Mouse (Mus musculus) cerebellum, postnatal 36 days (tissue): ENCODE results near the gene Ifnar2.

Experiments
- DNase-seq, 2 experiments: peaks; one replicate each; pipeline ENCODE4 v3.0.0; 2021 to 2022; ENCODE audit warnings: mixed read lengths in 2 of 2

Ifnar2 gene

GRCm38 (mm10) chr16:91395633-91396392 lies 23.2 kb downstream of the Ifnar2 start:
- DNase-seq: no peak

DNA sequence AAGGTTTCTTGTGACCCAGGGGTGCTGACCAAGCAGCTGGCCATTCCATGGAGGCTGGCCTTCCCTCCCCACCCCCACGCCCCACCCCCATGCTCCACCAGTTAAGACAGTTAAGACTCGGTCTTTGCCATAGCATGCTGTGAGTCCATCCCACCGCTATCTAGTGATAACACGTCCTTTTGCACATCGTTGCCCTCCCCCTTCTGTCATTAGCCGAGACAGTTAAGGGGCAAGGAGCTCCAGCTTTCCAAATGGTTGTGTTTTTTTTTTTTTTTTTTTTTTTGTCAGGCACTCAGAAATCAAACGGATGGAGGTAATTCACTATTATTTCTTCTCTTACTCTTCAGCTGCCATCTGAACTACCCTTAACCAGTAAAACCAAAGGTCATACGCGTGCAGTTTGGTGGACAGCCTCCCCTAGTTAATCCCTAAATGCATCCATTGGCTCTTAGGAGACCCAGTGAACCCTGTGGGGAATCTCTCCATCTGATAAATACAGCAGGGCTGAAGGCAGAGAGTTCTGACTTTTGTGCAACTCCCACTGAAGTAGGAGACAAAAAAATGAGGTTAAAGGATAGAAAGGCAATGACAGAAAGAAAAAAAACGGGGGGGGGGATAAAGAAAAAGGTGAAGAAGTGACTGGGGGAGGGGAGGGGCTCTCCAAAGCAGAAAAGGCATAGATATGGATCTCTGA lies 24.4 kb downstream of the Ifnar2 start:
- DNase-seq: no peak

DNA sequence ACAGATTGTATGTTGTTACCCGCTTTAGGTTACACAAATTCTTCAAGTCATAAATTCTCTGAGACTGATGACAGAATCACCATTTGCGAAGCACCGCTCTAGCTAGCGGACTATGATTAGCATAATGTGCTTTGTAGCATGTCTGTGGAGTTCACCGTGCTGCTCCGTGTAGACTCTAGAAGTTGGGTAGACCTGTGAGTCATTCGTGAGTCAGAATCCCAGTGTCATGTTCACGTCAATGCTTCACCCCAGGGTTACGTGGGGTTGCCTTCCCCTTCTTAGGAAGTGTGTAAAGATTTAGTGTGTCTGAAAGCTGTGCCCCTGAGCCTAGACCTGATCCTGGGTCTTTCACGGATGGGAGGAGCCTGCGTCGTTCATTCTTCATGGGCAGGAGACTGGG lies 25.4 kb downstream of the Ifnar2 start:
- DNase-seq: no peak

DNA sequence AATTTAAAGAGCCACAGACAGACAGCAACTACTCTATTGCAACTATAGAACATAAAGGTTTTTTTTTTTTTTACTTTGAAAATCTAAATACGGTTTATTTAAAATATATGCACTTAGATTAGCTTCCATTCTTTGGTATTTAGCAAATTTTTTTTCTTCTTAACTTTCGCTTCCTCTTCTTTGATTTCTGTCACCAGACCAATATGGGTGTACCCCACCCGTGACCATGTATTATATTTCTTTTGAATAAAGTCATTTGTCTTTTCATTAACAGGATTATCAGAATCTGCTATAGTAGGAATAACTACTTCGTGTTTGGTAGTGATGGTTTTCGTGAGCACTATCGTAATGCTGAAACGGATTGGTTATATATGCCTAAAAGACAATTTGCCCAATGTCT lies 26.4 kb downstream of the Ifnar2 start:
- no peak for DNase-seq

DNA sequence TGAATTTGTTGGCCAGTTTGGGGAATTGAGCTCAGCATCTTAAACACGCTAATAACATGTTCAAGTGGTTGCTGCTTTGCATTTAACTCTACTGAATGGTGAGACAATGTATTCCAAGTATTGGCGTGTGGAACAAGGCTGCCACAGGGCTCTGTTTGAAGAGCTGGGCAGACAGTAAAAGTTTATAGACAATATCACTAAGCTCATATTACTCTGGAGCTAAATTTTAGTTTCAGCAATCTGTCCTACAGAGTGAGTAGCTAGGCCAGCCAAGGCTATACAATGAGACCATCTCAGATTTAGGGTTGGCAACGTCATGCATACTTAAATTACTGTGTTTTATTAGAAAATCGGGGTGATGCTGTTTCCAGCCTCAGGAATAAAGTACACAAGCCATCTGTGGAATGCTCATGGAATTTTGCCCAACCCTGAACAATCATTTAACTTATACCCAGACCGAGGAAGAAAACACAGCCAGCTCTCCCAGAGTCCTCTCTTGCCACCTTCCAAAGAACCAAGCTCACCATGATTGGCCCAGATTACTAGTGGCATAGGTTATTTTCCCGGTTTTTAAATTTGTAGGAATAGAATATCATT lies 29.1 kb downstream of the Ifnar2 start:
- DNase-seq: no peak

DNA sequence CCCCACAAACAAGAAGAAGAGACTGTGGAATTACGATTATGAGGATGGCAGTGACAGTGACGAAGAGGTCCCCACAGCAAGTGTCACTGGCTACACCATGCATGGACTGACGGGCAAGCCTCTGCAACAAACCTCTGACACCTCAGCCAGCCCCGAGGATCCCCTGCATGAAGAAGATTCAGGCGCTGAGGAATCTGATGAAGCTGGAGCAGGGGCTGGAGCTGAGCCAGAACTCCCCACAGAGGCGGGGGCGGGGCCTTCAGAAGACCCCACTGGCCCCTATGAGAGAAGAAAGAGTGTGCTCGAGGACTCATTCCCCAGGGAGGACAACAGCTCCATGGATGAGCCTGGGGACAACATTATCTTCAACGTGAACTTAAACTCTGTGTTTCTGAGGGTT lies 31.2 kb downstream of the Ifnar2 start:
- DNase-seq: no peak

- DNase-seq: no peak
Observed at GRCm38 (mm10) chr16:91404187-91404586, 31.6 kb downstream of the Ifnar2 start.

DNA sequence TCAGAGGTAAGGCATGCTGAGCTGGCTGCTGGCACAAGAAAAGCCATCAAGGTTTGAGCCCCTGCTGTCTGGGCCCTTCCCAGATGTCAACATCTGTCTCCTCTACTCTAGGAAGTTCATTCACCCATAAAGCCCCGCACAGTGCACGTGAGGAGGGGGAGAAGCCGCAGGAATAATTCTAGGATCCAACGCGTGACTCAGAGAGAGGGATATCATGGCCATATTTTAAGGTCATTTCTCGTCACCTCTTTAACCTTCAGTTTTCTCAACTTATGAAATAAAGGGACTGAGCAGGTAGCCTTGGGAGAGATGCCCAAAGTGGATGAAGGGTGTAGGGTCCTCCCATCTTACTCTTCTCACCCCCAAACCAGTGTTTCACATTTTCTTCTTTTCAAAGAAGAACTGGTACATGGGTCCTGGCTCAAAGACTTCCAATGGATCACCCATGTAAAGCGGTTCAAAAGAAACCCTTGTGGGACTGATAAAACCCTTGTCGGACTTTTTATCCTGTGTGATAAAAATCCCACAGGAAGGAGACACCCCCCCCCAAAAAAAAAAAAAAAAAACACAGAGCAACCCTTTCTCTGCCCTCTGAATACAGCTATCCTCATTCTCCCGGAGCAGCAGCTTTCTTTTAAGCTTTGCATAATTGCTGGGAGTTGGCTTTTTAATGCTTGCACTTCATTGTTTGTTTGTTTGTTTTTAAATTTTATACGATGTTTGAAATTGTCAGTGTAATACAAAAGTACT lies 32.4 kb downstream of the Ifnar2 start:
- no peak for DNase-seq

GRCm38 (mm10) chr16:91405640-91406584 lies 33.3 kb downstream of the Ifnar2 start, which contains the start of gene Il10rb:
Gene Il10rb (plus strand): TSS chr16:91406164.
- peak; percentile 34 to 40 for DNase-seq

DNA sequence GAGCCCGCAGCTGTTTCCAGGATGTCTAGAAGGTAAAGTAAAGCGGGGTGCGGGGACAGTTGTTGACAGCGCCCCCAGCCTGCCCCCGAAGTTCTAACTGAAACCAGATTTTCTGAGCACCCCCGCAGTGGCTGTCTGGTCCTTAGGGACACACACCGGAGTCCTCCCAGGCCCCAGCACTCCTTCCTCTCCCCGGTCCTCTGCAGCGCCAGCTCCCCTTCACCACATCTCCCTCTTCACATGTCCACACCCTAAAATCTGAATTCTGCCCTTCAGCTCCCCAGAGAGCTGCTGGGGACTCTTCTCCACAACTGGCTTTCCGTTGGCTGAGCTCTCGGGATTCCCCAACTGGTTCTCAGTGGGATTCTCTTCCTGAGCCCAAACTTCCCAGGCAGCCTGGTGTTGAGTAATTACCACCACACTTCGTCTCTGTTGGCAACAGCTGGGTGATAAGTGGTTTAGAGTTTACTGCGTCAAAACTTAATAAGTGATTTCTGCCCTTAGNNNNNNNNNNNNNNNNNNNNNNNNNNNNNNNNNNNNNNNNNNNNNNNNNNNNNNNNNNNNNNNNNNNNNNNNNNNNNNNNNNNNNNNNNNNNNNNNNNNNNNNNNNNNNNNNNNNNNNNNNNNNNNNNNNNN lies 34.1 kb downstream of the Ifnar2 start:
- no peak for DNase-seq

GRCm38 (mm10) chr16:91413102-91413844 lies 40.7 kb downstream of the Ifnar2 start:
- DNase-seq: no peak

- no peak for DNase-seq
Observed at GRCm38 (mm10) chr16:91415391-91416189, 43.0 kb downstream of the Ifnar2 start.

DNA sequence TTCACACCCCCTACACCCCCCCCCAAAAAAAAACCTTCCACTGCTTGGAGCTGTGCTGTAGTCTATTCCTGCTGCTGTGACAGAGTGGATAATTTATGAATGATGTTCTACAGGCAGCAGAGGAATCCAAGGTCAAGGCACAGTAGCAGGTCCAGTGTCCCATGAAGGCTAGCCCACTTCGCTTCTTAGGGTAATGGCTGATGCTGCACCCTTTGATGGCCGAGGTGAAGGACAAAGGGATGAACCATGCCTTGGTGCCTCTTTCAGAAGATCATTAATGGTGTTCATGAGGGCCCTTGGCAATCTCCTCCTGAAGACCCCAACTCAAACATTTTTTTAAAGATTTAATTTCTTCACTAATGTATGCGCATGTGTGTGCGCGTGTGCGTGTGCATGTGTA lies 43.8 kb downstream of the Ifnar2 start:
- DNase-seq: no peak

GRCm38 (mm10) chr16:91416938-91417337 lies 44.4 kb downstream of the Ifnar2 start:
- DNase-seq: no peak

DNA sequence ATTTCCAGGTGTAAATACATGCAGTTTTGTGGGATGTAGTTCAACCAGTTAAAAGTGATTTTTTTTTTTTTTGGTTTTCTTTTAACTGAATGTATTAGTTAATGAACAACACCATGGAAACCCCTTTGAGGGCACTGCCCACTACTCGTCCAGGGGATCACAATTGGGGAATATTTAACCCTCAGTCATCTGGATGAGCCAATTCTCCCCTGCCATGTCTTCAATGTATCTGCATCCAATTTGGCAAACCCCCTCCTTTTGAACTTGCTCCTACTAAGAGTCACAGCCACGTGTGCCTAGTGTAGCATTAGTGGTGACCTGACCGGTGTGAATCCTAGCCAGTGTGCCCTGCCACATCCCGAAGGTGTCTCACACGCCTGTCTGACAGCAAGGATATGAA lies 45.9 kb downstream of the Ifnar2 start:
- no peak for DNase-seq

DNA sequence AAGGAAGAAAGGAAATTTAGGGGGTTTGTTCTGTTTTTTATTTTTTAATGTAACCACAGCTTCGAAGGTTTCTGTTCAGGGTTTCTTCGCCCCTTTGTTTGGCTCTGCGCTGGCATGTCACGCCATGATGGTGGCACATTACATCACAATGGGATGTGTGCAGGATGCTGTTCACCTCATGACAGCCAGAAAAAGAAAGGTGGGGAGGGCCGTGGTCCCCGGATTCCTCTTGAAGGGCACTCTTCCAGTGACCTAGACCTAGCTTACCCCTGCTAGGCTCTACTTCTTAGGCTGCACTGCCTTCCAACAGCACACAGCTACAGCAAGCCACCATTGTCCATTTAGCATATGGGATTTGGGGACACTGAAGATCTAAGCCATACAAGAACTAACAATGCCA lies 53.2 kb downstream of the Ifnar2 start:
- no peak for DNase-seq

DNA sequence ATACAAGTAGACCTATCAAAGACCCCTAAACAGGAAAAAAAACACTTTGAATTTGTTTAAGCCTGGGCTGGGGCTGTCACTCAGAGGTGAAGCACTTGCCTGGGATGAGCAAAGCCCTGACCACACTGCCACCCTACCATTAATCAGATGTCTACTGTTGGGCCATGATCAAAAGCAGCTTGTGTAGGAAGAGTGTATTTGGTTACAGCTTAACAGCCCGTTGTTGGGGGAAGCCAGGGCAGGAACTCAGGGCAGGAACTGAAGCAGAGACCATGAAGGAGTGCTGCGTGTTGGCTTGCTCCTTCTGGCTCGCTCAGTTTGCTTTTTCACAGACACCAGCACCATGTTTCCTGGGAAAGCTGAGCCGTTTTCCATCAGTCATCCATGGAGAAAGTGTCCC lies 54.0 kb downstream of the Ifnar2 start:
- no peak for DNase-seq

DNA sequence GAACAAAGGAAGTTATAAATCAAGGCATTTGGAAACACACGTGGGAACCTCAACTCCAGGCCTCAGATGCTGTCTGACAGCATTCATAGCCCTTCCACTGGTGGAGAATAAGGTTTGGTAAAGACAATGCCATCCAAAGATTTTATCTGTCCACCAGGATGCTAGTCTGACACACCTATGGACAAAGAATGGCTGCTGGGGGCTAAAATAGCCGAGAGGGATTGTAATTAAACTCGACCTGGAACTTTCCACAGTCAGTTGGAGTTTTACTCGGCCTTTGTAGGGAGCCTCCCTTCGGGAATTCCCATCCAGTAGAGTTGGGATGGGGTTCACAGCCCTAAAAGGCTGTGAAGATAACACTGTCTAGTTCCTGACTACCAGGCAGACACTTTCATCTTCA lies 54.9 kb downstream of the Ifnar2 start:
- no peak for DNase-seq

DNA sequence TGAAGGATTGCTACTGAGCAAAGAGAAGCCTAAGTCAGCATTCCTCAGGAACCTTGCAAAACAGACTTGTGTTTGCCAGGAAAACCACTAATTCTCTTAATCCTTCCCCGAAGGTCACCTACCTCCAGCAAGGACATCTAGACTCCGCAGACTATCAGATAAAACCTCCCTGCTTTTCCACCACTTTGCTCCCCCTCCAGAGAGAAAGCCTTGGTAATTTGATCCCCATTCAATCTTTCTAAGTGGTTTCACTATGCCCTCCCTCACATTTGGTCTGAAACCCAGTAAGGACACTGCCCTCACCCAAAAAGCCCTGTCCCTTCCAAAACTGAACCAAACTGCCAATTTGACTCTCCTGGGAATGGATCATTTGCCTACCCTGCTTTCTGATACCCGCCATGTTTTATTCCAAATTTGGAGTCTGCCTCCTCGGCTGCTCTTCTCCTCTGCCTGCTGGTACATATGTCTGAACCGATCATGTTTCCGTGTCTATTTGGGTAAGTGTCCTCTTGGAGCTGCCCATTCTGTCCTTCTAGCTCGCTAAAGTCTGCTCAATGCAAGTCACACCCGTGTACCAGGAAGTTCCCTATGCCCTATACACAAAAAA lies 55.8 kb downstream of the Ifnar2 start:
- DNase-seq: no peak
